Mouse (Mus musculus) kidney, adult 8-10 months (tissue): ENCODE measurements at regions not wholly inside any gene's neighbourhood (a gene's known extent, or its start where the extent isn't known, plus 50 kb on each side); places are given as distances from the start of the nearest gene placed in this dataset.
"Not testable (repeated sequence)": the region's sequence is repeated elsewhere in the genome, so short reads cannot be mapped to it uniquely, and the experiment has no call there.

Source experiments
- DNase-seq, 2 experiments: peaks; one replicate each; pipeline ENCODE4 v3.0.0; 2022

GRCm38 (mm10) chr15:92994191-92994671 lies 280.7 kb downstream of the Gxylt1 start:
- DNase-seq = no peak

GRCm38 (mm10) chr15:92993538-92994190 lies 281.3 kb downstream of the Gxylt1 start:
- DNase-seq = no peak

- no peak for DNase-seq
Observed at GRCm38 (mm10) chr15:92975774-92976173, 299.2 kb downstream of the Gxylt1 start.

- DNase-seq = no peak
Observed at GRCm38 (mm10) chr15:92974931-92975330, 300.0 kb downstream of the Gxylt1 start.

- DNase-seq = no peak
Observed at GRCm38 (mm10) chr15:92973651-92974229, 301.2 kb downstream of the Gxylt1 start.

- DNase-seq = no peak
Observed at GRCm38 (mm10) chr15:92965556-92965955, 309.4 kb downstream of the Gxylt1 start.

GRCm38 (mm10) chr15:92964901-92965300 lies 310.1 kb downstream of the Gxylt1 start:
- no peak for DNase-seq

- no peak for DNase-seq
Observed at GRCm38 (mm10) chr15:92964131-92964530, 310.8 kb downstream of the Gxylt1 start.

- DNase-seq = not testable (repeated sequence)
Observed at GRCm38 (mm10) chr15:92950912-92951311, 324.1 kb downstream of the Gxylt1 start.

GRCm38 (mm10) chr15:92946216-92946615 lies 328.8 kb downstream of the Gxylt1 start:
- DNase-seq = no peak

- no peak for DNase-seq
Observed at GRCm38 (mm10) chr15:92903821-92904220, 371.2 kb downstream of the Gxylt1 start.

- no peak for DNase-seq
Observed at GRCm38 (mm10) chr15:92897277-92897676, 377.7 kb downstream of the Gxylt1 start.

- DNase-seq = no peak
Observed at GRCm38 (mm10) chr15:92895836-92896235, 379.1 kb downstream of the Gxylt1 start.

- DNase-seq = no peak
Observed at GRCm38 (mm10) chr15:92876438-92876837, 398.5 kb downstream of the Gxylt1 start.

- no peak for DNase-seq
Observed at GRCm38 (mm10) chr15:92864106-92864505, 410.9 kb downstream of the Gxylt1 start.

GRCm38 (mm10) chr15:92850854-92851253 lies 424.1 kb downstream of the Gxylt1 start:
- DNase-seq = no peak

- no peak for DNase-seq
Observed at GRCm38 (mm10) chr15:92840035-92840434, 434.9 kb downstream of the Gxylt1 start.

GRCm38 (mm10) chr15:92839611-92840010 lies 435.4 kb downstream of the Gxylt1 start:
- DNase-seq = no peak

- peak in 1 of 2 experiments; percentile 6 for DNase-seq
Observed at GRCm38 (mm10) chr15:92826136-92826535, 429.5 kb downstream of the Pdzrn4 start.
